Mouse (Mus musculus) intestine, embryonic 14.5 days (tissue): ENCODE data around the gene Sgsm2. TPM values are rescaled to one million over a fixed set of nuclear protein-coding genes. Genes with fewer than 3 reads are reported as not detected.
A peak's percentile ranks its signal among the peaks of the same experiment; 100 is the strongest.

Experiments
- ATAC-seq: fragments of 200-750 bp; cut with Nextera tagmentation; replicated peaks from 2 replicates; pipeline ENCODE4 v1.8.0; 2017; ENCODE audit warnings: low read depth, moderate number of reproducible peaks, moderate TSS enrichment, moderate library complexity; ENCODE audit not compliant: low FRiP score, low TSS enrichment
- DNase-seq: peaks from one replicate; pipeline ENCODE4 v3.0.0-alpha.2; 2018; ENCODE audit warnings: low spot score
- H3K27ac ChIP-seq: fragments of 300-500 bp; sonication (generic); 2 replicates; pipeline ENCODE4 v1.5.1; 2014; ENCODE audit warnings: low read depth, mild to moderate bottlenecking, control low read depth
- H3K27me3 ChIP-seq: fragments of 300-500 bp; sonication (generic); replicated peaks from 2 replicates; pipeline ENCODE4 v1.6.1; 2014; ENCODE audit warnings: low read length, control low read depth; ENCODE audit not compliant: control insufficient read depth, insufficient read depth
- H3K36me3 ChIP-seq: fragments of 300-500 bp; sonication (generic); 2 replicates; pipeline ENCODE4 v1.6.1; 2014; ENCODE audit warnings: low read length, control low read depth; ENCODE audit not compliant: control insufficient read depth, insufficient read depth
- H3K4me1 ChIP-seq: fragments of 300-500 bp; sonication (generic); replicated peaks from 2 replicates; pipeline ENCODE4 v1.6.1; 2014; ENCODE audit warnings: low read length, control low read depth, mixed read lengths; ENCODE audit not compliant: control insufficient read depth, insufficient read depth
- H3K4me2 ChIP-seq: fragments of 300-500 bp; sonication (generic); 2 replicates; pipeline ENCODE4 v1.6.1; 2014; ENCODE audit warnings: low read length
- H3K4me3 ChIP-seq: fragments of 300-500 bp; sonication (generic); 2 replicates; pipeline ENCODE4 v1.5.1; 2014; ENCODE audit warnings: low read depth, low read length, control low read depth, mixed read lengths
- H3K9ac ChIP-seq: fragments of 300-500 bp; sonication (generic); 2 replicates; pipeline ENCODE4 v1.6.1; 2014; ENCODE audit warnings: mild to moderate bottlenecking, low read length
- H3K9me3 ChIP-seq: fragments of 300-500 bp; sonication (generic); 2 replicates; pipeline ENCODE4 v1.6.1; 2016; ENCODE audit warnings: low read length, control low read depth; ENCODE audit not compliant: control insufficient read depth
- WGBS: fragments of 180-500 bp; shearing (Covaris S2); extraction: QIAGEN DNeasy Blood & Tissue Kit; methylation state at CpG from one replicate; pipeline ENCODE4 v1.1.7; 2014; 5-methylcytosine and 5-hydroxymethylcytosine counted together
- polyA plus RNA-seq: library from polyadenylated mRNA; unstranded; fragments of >200 nt; fragmentation: Nextera tagmentation; extraction: Ambion mirVana; gene quantifications from 2 replicates; pipeline ENCODE4 v1.2.1, GENCODE M21; 2014

Sgsm2 gene
- 6.2 and 6.7 TPM in 2 replicates for polyA plus RNA-seq

- Histone ChIP-seq H3K9ac (peak within 1 kb of the TSS; percentile 81), H3K4me3 (peak within 1 kb of the TSS; percentile 97), H3K27me3 (no peaks in the 10 kb centered on the region), H3K36me3 (peaks cover 29% of the 10 kb centered on the region), H3K9me3 (no peaks in the 10 kb centered on the region), H3K4me2 (peak within 1 kb of the TSS; percentile 93), H3K4me1 (peaks cover 11% of the 10 kb centered on the region; the same call in 1 of the 2 replicates), H3K27ac (peak within 1 kb of the TSS; percentile 78)
- ATAC-seq (peak; percentile 75), DNase-seq (peak; percentile 89)
- under 1% methylated on average over 71 of the region's 74 CpGs for WGBS
These were observed at the start of gene Sgsm2 for GRCm38 (mm10) chr11:74896901-74897677. Sgsm2 (minus strand) TSS chr11:74897060.

- no peak overlapping the region for H3K9ac ChIP-seq
- H3K4me3 ChIP-seq, result no peak overlapping the region
- H3K27me3 ChIP-seq, result no peaks in the 10 kb centered on the region
- H3K4me2 ChIP-seq, result no peak overlapping the region
- H3K9me3 ChIP-seq, result no peaks in the 10 kb centered on the region
- 70% methylated on average over 3 of the region's 3 CpGs for WGBS
- DNase-seq, result no peak
- peaks cover 41% of the 10 kb centered on the region for H3K36me3 ChIP-seq
- ATAC-seq, result no peak
- H3K27ac ChIP-seq, result no peak overlapping the region
- H3K4me1 ChIP-seq, result no peaks in the 10 kb centered on the region
These were observed 49.5 kb upstream of the Sgsm2 start for GRCm38 (mm10) chr11:74946348-74946747.

GRCm38 (mm10) chr11:74930391-74930790 lies 33.5 kb upstream of the Sgsm2 start:
- Histone ChIP-seq H3K9ac (no peak overlapping the region), H3K4me2 (no peak overlapping the region), H3K27me3 (no peaks in the 10 kb centered on the region), H3K9me3 (no peaks in the 10 kb centered on the region), H3K4me1 (peaks cover 11% of the 10 kb centered on the region), H3K4me3 (no peak overlapping the region), H3K27ac (no peak overlapping the region), H3K36me3 (peaks cover 55% of the 10 kb centered on the region)
- ATAC-seq, result no peak
- no peak for DNase-seq
- WGBS, result 92% methylated on average over 7 of the region's 7 CpGs

- DNase-seq (no peak), ATAC-seq (no peak)
- Histone ChIP-seq H3K9ac (no peak overlapping the region), H3K4me1 (peaks cover 16% of the 10 kb centered on the region), H3K27me3 (no peaks in the 10 kb centered on the region), H3K36me3 (peaks cover 43% of the 10 kb centered on the region), H3K27ac (no peak overlapping the region), H3K4me2 (no peak overlapping the region), H3K9me3 (no peaks in the 10 kb centered on the region), H3K4me3 (no peak overlapping the region)
- 84% methylated on average over 4 of the region's 4 CpGs for whole genome bisulfite sequencing
These were observed 32.3 kb upstream of the Sgsm2 start for GRCm38 (mm10) chr11:74929111-74929510.

GRCm38 (mm10) chr11:74927236-74927725 lies 30.4 kb upstream of the Sgsm2 start:
- Histone ChIP-seq H3K36me3 (peaks cover 27% of the 10 kb centered on the region), H3K4me1 (peaks cover 16% of the 10 kb centered on the region), H3K27me3 (no peaks in the 10 kb centered on the region), H3K27ac (no peak overlapping the region), H3K9me3 (no peaks in the 10 kb centered on the region), H3K9ac (no peak overlapping the region), H3K4me2 (peak overlapping the region; percentile 63), H3K4me3 (peak overlapping the region; percentile 98; the same call in 1 of the 2 replicates)
- no peak for ATAC-seq
- no peak for DNase-seq
- WGBS, result 94% methylated on average over 2 of the region's 2 CpGs

- no peaks in the 10 kb centered on the region for H3K9me3 ChIP-seq
- peaks cover 19% of the 10 kb centered on the region; the same call in 1 of the 2 replicates for H3K36me3 ChIP-seq
- no peaks in the 10 kb centered on the region for H3K27me3 ChIP-seq
- WGBS, result 4% methylated on average over 11 of the region's 11 CpGs
- H3K4me2 ChIP-seq, result peak overlapping the region; percentile 63
- peak overlapping the region; percentile 97 for H3K27ac ChIP-seq
- ATAC-seq, result no peak
- no peak for DNase-seq
- H3K9ac ChIP-seq, result peak overlapping the region; percentile 94
- peaks cover 16% of the 10 kb centered on the region for H3K4me1 ChIP-seq
- peak overlapping the region; percentile 98 for H3K4me3 ChIP-seq
These were observed 29.6 kb upstream of the Sgsm2 start for GRCm38 (mm10) chr11:74926388-74927005.

GRCm38 (mm10) chr11:74925577-74926387 lies 28.9 kb upstream of the Sgsm2 start, which contains the start of the genes Smg6 and Srr:
Smg6 (plus strand) TSS chr11:74925823.
Srr (minus strand) TSS chr11:74925948.
- under 1% methylated on average over 82 of the region's 88 CpGs for WGBS
- Histone ChIP-seq H3K27me3 (no peaks in the 10 kb centered on the region), H3K4me3 (peak within 1 kb of the TSS; percentile 98), H3K4me1 (peaks cover 16% of the 10 kb centered on the region), H3K4me2 (peak within 1 kb of the TSS; percentile 63), H3K9ac (peak within 1 kb of the TSS; percentile 94), H3K36me3 (peaks cover 13% of the 10 kb centered on the region), H3K9me3 (no peaks in the 10 kb centered on the region), H3K27ac (peak within 1 kb of the TSS; percentile 97)
- ATAC-seq (peak; percentile 97), DNase-seq (peak; percentile 97)

- Histone ChIP-seq H3K4me3 (no peak overlapping the region), H3K4me2 (no peak overlapping the region), H3K4me1 (peaks cover 16% of the 10 kb centered on the region), H3K9ac (no peak overlapping the region), H3K36me3 (peaks cover 4% of the 10 kb centered on the region), H3K27ac (no peak overlapping the region), H3K27me3 (no peaks in the 10 kb centered on the region), H3K9me3 (no peaks in the 10 kb centered on the region)
- no peak for ATAC-seq
- WGBS, result 68% methylated on average over 4 of the region's 4 CpGs
- DNase-seq, result no peak
These were observed 27.3 kb upstream of the Sgsm2 start for GRCm38 (mm10) chr11:74924149-74924548.
